Mouse (Mus musculus): ENCODE measurements at regions not wholly inside any gene's neighbourhood (a gene's known extent, or its start where the extent isn't known, plus 50 kb on each side); places are given as distances from the start of the nearest gene placed in this dataset.
A peak's percentile ranks its signal among the peaks of the same experiment; 100 is the strongest.

GRCm38 (mm10) chr17:83963561-83963960 is 115.8 kb upstream of the Haao start:
- no peak for DNase-seq (ENCODE audit: low spot score)

- DNase-seq (ENCODE audit: low spot score): no peak
These were observed 115.1 kb upstream of the Haao start for GRCm38 (mm10) chr17:83962841-83963240.

DNA sequence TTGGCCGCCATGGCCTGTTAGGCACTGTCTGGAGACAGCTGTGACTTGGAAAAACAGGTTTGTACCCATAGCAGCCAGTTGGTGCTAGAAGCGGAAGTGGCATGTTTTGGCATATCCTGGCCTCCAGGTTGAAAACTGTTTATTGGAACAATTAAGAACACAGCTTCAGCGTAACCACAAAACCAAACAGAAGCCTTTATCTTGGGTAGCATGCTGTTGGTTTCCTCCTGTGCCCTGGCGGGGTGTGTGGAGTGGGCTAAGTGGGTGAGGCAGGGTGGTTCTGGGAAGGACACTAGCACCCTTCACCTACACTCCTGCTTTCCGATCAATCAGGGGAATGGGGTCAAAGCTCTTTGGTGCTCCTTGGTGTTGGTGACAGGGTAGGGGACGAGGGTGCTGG is 114.4 kb upstream of the Haao start:
- no peak for DNase-seq (ENCODE audit: low spot score)

DNA sequence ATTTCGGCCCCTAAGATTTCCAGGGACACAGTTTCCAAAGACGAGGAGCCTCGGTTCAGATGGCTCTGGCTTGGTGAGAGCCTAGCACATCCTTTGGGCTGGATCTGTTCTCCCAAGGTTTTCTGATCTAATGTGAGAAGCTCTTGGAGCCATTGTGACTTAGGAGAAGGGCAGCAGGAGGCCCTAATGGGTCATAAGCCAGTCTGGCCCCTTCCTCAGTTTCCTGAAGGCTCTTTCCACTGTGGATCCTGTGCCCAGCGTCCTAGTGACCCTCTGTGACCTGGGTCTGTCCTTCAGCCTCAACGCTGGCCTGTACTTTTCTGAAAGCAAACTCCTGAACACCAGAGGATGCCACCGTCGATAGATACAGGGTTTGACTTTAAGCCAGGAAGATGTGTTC is 113.1 kb upstream of the Haao start:
- DNase-seq (ENCODE audit: low spot score): no peak

GRCm38 (mm10) chr17:83960158-83960557 is 112.4 kb upstream of the Haao start:
- DNase-seq (ENCODE audit: low spot score): no peak

DNA sequence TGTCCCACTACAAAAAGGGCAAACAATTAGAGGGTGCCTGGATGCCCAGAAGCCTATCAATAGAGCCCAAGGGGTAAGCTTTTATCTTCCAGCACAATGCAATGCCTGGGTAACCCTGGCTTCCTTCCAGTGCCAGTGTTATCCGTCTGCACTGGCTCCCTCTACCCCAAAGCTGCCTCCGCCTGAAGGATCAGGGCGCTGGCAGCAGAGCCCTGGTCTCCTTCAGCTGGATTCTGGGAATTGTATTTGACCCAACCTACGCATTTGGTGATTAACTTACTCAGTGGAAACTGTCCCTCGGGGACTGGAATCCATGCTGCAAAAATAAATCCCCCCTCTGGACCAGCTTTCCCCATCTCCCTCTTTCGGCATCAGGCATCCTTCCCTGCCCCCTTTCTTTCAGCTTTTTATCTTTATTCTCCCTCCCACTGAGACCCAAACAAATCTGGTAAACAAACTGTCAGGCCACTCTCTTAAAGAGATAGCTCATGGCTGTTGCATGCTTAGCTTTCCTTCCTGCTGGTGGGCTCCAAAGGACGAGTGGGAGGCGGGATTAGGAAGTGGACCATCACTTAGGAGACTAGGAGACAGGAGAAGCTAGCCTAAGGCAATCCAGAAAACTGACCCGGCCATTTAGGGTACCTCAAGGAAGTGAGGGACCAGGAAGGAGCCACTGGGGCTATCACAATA is 111.5 kb upstream of the Haao start:
- DNase-seq (ENCODE audit: low spot score): no peak

DNA sequence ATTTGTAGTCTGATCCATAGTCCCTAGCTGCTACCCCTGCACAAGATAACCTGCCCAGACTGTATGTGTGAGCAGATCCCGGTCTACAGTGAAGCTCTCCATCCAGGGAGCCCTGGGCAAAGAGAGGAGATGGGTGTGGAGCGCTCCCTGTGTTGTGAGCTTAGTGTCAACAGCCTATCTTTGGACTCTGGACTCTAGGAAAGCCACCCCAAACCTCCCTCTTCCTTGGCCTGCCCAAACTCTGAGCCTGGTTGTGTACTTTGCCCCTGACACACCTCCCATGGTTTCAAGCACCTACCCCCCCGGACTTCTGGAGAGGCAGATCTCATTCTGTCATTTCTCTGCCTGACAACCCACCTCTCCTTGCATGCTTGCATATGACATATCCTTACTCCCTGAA is 110.9 kb upstream of the Haao start:
- no peak for DNase-seq (ENCODE audit: low spot score)

DNA sequence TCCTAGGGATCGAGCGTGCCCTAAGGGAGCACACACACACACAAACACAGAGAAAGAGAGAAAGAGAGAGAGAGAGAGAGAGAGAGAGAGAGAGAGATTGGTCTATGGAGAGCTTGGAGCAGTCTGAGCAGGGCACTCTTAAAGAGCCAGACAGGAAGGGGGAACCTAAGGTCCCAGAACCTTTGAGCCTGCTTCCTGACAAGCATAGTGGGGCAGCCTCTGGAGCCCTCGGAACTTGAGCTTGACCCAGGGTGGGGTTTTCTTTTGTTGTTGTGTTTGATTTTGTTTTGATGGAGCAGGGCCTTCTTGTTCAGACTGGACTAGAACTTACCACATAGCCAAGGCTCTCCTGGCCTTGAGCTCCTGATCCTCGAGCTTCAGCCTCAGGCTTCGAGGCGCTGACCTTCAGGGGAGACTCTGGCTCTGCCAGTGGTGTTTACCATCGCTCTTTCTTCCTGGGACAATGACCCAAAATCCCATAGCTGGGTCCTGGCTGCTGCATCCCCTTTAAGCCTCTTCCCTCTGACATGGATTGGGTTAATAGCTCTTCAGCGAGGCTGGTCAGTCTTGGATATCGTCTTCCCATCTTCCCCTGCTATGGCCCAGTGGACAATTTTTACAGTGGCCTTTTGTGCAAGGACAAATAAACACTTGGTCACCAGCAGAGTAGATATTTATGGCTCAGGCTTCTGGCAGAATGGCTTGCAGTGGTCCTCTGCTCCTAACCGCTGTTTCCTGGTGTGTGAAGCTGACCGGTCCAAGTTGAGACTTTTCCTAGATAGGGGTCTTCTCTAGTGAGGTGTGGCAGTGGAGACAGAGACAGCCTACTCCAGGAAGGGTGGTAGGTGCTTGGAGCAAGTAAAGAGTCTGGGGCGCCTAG is 110.1 kb upstream of the Haao start:
- DNase-seq (ENCODE audit: low spot score): no peak

DNA sequence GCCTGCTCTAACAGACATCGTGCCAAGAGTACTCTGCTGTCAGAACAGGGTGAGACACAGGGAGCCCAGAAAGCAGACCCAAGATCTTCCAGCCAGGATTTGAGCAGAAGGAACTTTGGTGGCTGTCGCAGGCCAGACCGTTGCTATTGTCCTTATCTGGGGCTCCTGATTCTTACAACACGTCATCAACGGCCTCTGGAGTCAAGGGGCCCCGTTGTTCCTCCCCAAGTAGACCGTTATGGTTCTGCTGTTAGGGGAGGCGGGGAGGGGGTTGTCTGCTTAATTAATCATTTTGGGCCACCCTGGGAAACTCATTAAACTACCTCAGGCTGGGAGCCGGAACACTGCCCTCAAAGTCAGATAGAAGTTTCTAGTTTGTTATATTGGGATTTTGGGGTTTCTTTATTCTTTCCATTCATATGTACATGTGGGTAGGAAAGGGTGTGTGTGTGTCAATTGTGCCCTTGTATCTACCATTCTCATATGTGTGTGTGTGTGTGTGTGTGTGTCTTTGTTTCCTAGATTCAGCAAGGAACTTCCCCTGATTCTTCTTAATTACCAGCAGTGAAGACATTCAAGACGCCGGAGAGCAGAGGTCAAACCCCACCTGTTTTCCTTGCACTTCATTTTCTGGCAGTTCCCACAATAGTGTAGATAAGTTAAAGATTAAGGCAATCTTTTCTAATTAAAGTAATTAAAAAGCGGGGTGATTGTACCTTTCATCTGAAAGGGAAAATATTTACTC is 109.2 kb upstream of the Haao start:
- no peak for DNase-seq (ENCODE audit: low spot score)

DNA sequence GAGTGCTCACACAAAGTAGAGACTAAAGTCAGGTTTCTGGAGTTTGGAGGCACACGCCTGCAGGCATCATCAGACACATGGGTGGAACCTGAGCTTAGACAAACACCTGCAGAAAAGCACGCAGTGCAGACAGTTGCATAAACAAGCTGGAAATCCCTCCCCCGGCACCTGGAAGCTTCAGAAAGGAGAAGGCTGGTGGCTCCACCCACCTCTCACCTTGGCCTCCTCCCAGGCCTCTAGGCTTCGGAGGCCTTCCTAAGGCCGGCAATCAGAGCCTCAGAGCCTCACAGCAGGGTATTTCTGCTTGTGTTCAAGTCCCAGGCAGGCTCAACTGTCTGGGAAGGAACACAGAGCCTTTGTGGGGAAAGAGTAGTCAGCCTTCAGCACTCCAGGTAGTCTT is 108.2 kb upstream of the Haao start:
- no peak for DNase-seq (ENCODE audit: low spot score)

DNA sequence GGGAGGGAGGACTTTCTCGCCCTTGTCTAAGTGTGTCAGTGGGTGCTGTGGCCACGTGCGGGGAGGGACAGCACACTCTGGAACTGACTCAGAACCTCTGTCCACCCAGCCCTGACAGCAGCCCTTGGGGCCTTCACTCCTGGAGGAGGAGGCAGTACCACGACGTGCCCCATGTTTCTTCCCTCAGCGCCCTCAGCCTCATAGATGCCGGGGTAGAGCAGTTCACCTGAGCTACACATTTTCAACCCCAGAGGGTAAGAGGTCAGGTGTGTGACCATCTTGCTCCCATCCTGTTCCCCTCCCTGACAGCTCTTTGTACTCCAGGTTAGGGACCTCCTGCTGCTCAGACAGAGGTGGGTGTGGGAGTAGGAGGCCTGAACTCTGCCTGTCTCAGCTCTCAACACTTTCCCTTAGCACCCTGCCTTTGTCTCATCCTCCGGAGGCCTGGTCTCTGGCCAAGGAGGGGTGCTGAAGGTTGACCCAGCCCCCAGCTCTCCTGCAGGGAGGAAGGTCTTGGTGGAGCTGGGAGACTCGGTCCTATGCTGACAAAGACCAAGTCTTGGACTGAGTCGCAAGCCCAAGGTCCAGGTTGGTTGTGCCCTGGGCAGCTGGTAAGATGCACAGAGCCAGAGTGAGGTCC is 107.4 kb upstream of the Haao start:
- no peak for DNase-seq (ENCODE audit: low spot score)

- DNase-seq (ENCODE audit: low spot score): no peak
These were observed 106.7 kb upstream of the Haao start for GRCm38 (mm10) chr17:83954291-83955057.

GRCm38 (mm10) chr17:83953656-83954055 is 105.9 kb upstream of the Haao start:
- DNase-seq (ENCODE audit: low spot score): no peak

DNA sequence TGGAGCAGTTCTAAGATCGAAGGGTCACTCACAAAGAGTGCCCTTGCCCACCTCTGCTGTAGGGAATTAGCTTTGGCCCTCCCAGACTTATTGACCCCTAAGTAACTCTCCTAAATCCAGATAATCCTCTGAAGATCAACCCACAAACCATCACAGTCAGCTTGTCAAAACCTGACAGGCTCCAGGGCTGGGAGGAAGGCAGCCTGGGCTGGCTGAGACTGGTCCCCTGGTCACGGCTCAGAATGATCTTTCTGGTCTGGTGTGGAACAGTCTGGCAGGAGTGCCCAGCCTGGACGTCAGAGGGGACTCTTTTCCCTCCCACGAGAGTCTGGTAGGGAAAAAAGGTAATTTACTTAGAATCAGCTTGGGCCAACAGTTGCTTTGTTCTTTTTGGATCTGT is 99.0 kb upstream of the Haao start:
- DNase-seq (ENCODE audit: low spot score): no peak

- DNase-seq (ENCODE audit: low spot score): no peak
These were observed 91.6 kb upstream of the Haao start for GRCm38 (mm10) chr17:83939344-83939743.

- DNase-seq (ENCODE audit: low spot score): peak; percentile 55
These were observed 91.0 kb upstream of the Haao start for GRCm38 (mm10) chr17:83938671-83939244.

DNA sequence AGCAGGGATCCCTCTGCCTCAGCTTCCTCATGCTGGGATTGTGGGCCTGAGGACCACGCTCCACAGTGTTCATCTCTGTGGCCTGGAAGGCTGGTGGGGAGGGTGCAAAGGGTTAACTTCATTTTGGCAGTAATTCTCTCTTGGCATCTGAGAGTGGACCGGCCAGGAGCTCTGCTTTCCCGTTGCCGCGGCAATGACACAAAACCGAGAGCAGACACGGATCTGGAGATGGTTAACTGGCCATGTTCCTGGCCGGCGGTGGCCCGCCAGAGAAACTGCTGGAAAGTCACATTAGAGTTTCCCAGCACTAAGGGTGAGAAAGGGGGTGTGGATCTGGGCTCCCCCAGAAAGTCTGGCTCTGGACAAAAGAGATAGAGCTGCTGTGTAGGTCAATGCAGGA is 89.8 kb upstream of the Haao start:
- DNase-seq (ENCODE audit: low spot score): peak; percentile 48

DNA sequence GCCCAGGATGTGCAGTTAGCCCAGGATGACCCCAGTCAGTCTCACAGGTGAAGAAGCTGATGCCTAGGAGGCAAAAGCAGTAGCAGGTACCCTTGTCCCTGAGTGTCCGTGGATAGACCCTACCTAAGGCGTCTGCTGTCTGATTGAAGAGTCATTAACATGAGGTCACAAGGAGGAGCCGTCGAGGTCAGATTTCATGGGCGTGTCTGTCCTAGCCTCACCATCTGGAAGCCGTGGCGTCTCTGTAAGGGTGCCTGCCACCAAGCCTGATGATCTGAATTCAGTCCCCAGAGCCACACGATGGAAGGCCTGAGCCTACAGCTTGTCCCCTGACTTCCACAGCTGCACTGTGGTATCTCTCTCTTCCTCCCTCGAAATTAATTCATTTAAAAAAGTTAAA is 88.9 kb upstream of the Haao start:
- no peak for DNase-seq (ENCODE audit: low spot score)

DNA sequence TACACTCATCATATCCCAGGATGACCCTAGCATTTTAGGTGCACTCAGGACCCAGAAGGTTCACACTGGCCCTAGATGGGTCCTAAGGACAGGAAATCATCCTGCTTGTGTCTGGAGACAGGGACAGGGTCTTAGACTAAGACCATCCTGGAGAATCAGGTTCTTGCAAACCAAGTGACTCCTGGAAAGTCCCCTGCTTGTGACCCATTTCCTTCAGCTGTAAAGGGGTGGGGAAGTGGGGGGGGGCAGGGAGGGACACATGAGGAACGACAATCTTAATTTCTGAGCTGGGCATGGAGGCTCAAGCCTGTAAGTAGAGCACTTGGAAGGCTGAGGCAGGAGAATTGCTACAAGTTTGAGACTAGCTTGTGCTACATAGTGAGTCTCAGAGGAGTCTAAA is 88.2 kb upstream of the Haao start:
- DNase-seq (ENCODE audit: low spot score): no peak

DNA sequence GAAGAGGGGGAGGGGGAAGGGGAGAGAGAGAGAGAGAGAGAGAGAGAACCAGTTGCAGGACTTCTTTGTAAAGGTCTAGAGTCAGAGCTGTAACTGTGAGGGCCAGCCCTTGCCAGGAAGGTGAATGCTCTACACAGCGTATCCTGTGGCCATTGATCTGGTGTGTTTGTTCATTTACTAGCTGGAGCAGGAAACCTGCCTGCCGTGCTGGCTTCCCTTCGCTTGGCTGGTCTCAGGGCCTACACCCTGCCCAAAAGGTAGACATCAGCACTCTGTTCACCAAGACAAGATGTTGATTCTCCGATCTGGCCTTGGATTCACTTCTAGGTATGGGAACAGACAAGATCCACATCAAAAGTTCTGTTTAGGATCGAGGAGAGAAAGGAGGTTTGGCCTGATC is 87.5 kb upstream of the Haao start:
- no peak for DNase-seq (ENCODE audit: low spot score)

GRCm38 (mm10) chr17:83933743-83934142 is 86.0 kb upstream of the Haao start:
- no peak for DNase-seq (ENCODE audit: low spot score)
